Mouse (Mus musculus): ENCODE measurements at regions not wholly inside any gene's neighbourhood (a gene's known extent, or its start where the extent isn't known, plus 50 kb on each side); places are given as distances from the start of the nearest gene placed in this dataset.

GRCm38 (mm10) chr6:14596880-14597466 is 158.1 kb downstream of the Ppp1r3a start:
- TF ChIP-seq CTCF (IDR thresholded peaks at IDR 0.05; ENCODE audit: borderline replicate concordance, insufficient read depth, low read length), result no peak
- TF ChIP-seq POLR2A (IDR thresholded peaks at IDR 0.05; ENCODE audit: low read depth, low read length), result no peak

Measured in embryonic fibroblast, embryonic 13.5 days (primary cell).